Mouse (Mus musculus) MEL (cell line): ENCODE results near the gene Gpt2. TPM values are rescaled to one million over a fixed set of nuclear protein-coding genes. Genes with fewer than 3 reads are reported as not detected.

Experiments used
- DNase-seq: peaks from one replicate; pipeline ENCODE4 v3.0.0; 2011; ENCODE audit warnings: low read depth, low spot score
- H3K27ac ChIP-seq: 2 replicates; pipeline ENCODE4 v1.5.1; 2012; ENCODE audit warnings: low read depth, mild to moderate bottlenecking, control low read depth, low read length, moderate library complexity; ENCODE audit not compliant: control insufficient read depth
- H3K27me3 ChIP-seq, 2 experiments: fragments of 150-350 bp in 1 of 2; sonication (generic) in 1 of 2; 2 replicates each; pipeline ENCODE4 v1.6.1; 2012; ENCODE audit warnings: low read length in 2 of 2, mild to moderate bottlenecking in 2 of 2, improper control_type of control experiment in 1 of 2, moderate library complexity in 1 of 2; ENCODE audit not compliant: insufficient read depth in 2 of 2, control insufficient read depth in 1 of 2
- H3K36me3 ChIP-seq, 2 experiments: 2 replicates each; pipeline ENCODE4 v1.6.1; 2012 to 2014; ENCODE audit warnings: low read length in 2 of 2, improper control_type of control experiment in 1 of 2, inconsistent platforms in 1 of 2, mild to moderate bottlenecking in 1 of 2; ENCODE audit not compliant: insufficient read depth in 2 of 2, control insufficient read depth in 1 of 2
- H3K4me1 ChIP-seq, 2 experiments: fragments of 150-350 bp in 1 of 2; sonication (generic) in 1 of 2; 2 replicates each; pipeline ENCODE4 v1.6.1; 2012; ENCODE audit warnings: low read length in 2 of 2, improper control_type of control experiment in 1 of 2, mild to moderate bottlenecking in 1 of 2; ENCODE audit not compliant: insufficient read depth in 2 of 2, control insufficient read depth in 1 of 2
- H3K4me3 ChIP-seq, 2 experiments: fragments of 150-350 bp in 1 of 2; sonication (generic) in 1 of 2; 2 replicates each; pipeline ENCODE4 v1.5.1; 2012; ENCODE audit warnings: low read depth in 2 of 2, low read length in 2 of 2, mild to moderate bottlenecking in 2 of 2, moderate library complexity in 2 of 2, control low read depth in 1 of 2, improper control_type of control experiment in 1 of 2; ENCODE audit not compliant: control insufficient read depth in 1 of 2, insufficient read depth in 1 of 2
- H3K79me2 ChIP-seq: 2 replicates; pipeline ENCODE4 v1.6.1; 2012; ENCODE audit warnings: mild to moderate bottlenecking, low read length, moderate library complexity; ENCODE audit not compliant: control insufficient read depth, poor library complexity, insufficient read depth
- H3K9ac ChIP-seq: 2 replicates; pipeline ENCODE4 v1.6.1; 2012; ENCODE audit warnings: low read depth, mild to moderate bottlenecking, control low read depth, low read length, moderate library complexity; ENCODE audit not compliant: control insufficient read depth, poor library complexity, severe bottlenecking
- H3K9me3 ChIP-seq: fragments of 150-350 bp; sonication (generic); replicated peaks from 2 replicates; pipeline ENCODE4 v1.6.1; 2012; ENCODE audit warnings: mild to moderate bottlenecking, low read length, improper control_type of control experiment, moderate library complexity; ENCODE audit not compliant: insufficient read depth
- CHD2 ChIP-seq: IDR thresholded peaks from 2 replicates; pipeline ENCODE4 v1.6.1; 2011; ENCODE audit warnings: low read length, improper control_type of control experiment
- CTCF ChIP-seq, 3 experiments: IDR thresholded peaks in 2 of 3; conservative IDR thresholded peaks in 1 of 3; 2 replicates each; pipeline ENCODE4 v1.5.1; 2011 to 2012; ENCODE audit warnings: low read length in 3 of 3, low read depth in 2 of 3, mild to moderate bottlenecking in 2 of 3, improper control_type of control experiment in 1 of 3, inconsistent platforms in 1 of 3, mixed read lengths in 1 of 3, moderate library complexity in 1 of 3; ENCODE audit not compliant: control insufficient read depth in 1 of 3, insufficient read depth in 1 of 3, poor library complexity in 1 of 3, severe bottlenecking in 1 of 3
- ETS1 ChIP-seq: IDR thresholded peaks from 2 replicates; pipeline ENCODE4 v1.6.1; 2012; ENCODE audit warnings: low read depth, mild to moderate bottlenecking, inconsistent platforms, low read length, improper control_type of control experiment, moderate library complexity
- HCFC1 ChIP-seq: IDR thresholded peaks from 2 replicates; pipeline ENCODE4 v1.6.1; 2012; ENCODE audit warnings: low read depth, mild to moderate bottlenecking, inconsistent platforms, low read length, improper control_type of control experiment, moderate library complexity
- MAZ ChIP-seq: IDR thresholded peaks from 2 replicates; pipeline ENCODE4 v1.6.1; 2012; ENCODE audit warnings: low read depth, mild to moderate bottlenecking, inconsistent platforms, low read length, improper control_type of control experiment
- MXI1 ChIP-seq: IDR thresholded peaks from 2 replicates; pipeline ENCODE4 v1.6.1; 2011; ENCODE audit warnings: mild to moderate bottlenecking, low read depth, low read length, improper control_type of control experiment
- NELFE ChIP-seq: IDR thresholded peaks from 2 replicates; pipeline ENCODE4 v1.6.1; 2011; ENCODE audit warnings: low read depth, low read length, improper control_type of control experiment
- POLR2A ChIP-seq, 2 experiments: IDR thresholded peaks; 2 replicates each; pipeline ENCODE4 v1.6.1; 2011 to 2012; ENCODE audit warnings: low read length in 2 of 2, mild to moderate bottlenecking in 2 of 2, control low read depth in 1 of 2, improper control_type of control experiment in 1 of 2, low read depth in 1 of 2, moderate library complexity in 1 of 2; ENCODE audit not compliant: control insufficient read depth in 1 of 2, insufficient read depth in 1 of 2, poor library complexity in 1 of 2
- RAD21 ChIP-seq: IDR thresholded peaks from 2 replicates; pipeline ENCODE4 v1.6.1; 2011; ENCODE audit warnings: mild to moderate bottlenecking, low read depth, low read length, improper control_type of control experiment
- SMC3 ChIP-seq: IDR thresholded peaks from 2 replicates; pipeline ENCODE4 v1.6.1; 2011; ENCODE audit warnings: low read depth, low read length, improper control_type of control experiment
- TBP ChIP-seq: IDR thresholded peaks from 2 replicates; pipeline ENCODE4 v1.8.0; 2011; ENCODE audit warnings: low read depth, low read length, improper control_type of control experiment
- USF2 ChIP-seq, 2 experiments: IDR thresholded peaks; 2 replicates each; pipeline ENCODE4 v1.6.1; 2011 to 2012; ENCODE audit warnings: improper control_type of control experiment in 2 of 2, low read length in 2 of 2, borderline replicate concordance in 1 of 2, inconsistent platforms in 1 of 2, low read depth in 1 of 2, mild to moderate bottlenecking in 1 of 2; ENCODE audit not compliant: insufficient read depth in 1 of 2
- ZC3H11A ChIP-seq: IDR thresholded peaks from 2 replicates; pipeline ENCODE4 v1.6.1; 2012; ENCODE audit warnings: low read depth, mild to moderate bottlenecking, inconsistent platforms, low read length, improper control_type of control experiment
- polyA plus RNA-seq, 2 experiments: library from polyadenylated mRNA; stranded (reverse) in 1 of 2; unstranded in 1 of 2; fragments of >175 nt in 1 of 2; fragments of >200 nt in 1 of 2; gene quantifications; 2 replicates each; pipeline versions ENCODE4 v1.2.1 to v1.2.4; 2012; ENCODE audit warnings: low replicate concordance in 2 of 2, low read depth in 1 of 2; ENCODE audit not compliant: insufficient read length in 2 of 2, insufficient read depth in 1 of 2, missing spikeins in 1 of 2
- total RNA-seq: library from RNA; depleted of rRNA; stranded (reverse); fragments of 300-350 nt; gene quantifications from 2 replicates; pipeline ENCODE4 v1.2.3, GENCODE M21; 2012

The Gpt2 gene
- total and polyA plus RNA-seq, 3 experiments = 10.2 to 25.3 TPM; not detected in 1

DNA sequence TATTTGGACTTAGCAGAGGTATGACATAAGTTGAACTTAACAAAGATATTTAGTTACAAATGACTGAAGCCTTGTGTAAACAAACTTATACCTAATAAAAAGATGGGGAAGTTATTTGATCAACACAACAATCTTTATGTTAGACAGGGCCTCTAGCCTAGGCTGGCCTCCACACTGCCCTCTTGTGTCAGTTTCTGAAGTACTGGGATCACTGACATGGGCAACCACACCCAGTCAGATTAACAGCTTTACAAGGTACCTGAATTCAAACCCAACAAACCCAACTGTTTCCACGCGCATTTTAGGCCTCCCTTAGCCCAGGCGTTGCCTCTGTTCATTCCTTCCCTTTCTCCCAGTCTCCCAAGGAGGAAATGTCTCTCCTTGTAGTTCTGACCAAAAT, 31.0 kb upstream of the Gpt2 start:
- TF ChIP-seq NELFE (no peak), RAD21 (peak; percentile 37), ZC3H11A (0 out of 2 replicates have a peak, but pooled peaks have one; percentile 29), SMC3 (peak; percentile 72), CTCF (IDR thresholded peaks at IDR 0.05 in 2 of 3, conservative IDR thresholded peaks at IDR 0.05 in 1 of 3; ENCODE audit: control insufficient read depth in 1 of 3, insufficient read depth in 1 of 3, low read depth in 2 of 3, low read length in 3 of 3, poor library complexity in 1 of 3, severe bottlenecking in 1 of 3) (peak; percentile 57 to 74 (median 70))
- TF ChIP-seq, all 39 proteins: peak for 4
- H3K27ac ChIP-seq = no peak overlapping the region
- H3K36me3 ChIP-seq = no peaks in the 10 kb centered on the region
- no peak overlapping the region for H3K4me3 ChIP-seq
- H3K27me3 ChIP-seq = peaks cover 0 to 1% of the 10 kb centered on the region in 2 experiments; a peak in 2 of 4 replicates
- no peaks in the 10 kb centered on the region for H3K9me3 ChIP-seq
- peak; percentile 72 for DNase-seq
- no peaks in the 10 kb centered on the region for H3K4me1 ChIP-seq
- H3K9ac ChIP-seq = no peak overlapping the region
- no peaks in the 10 kb centered on the region for H3K79me2 ChIP-seq

GRCm38 (mm10) chr8:85462441-85462840, 29.9 kb upstream of the Gpt2 start:
- no peaks in the 10 kb centered on the region for H3K36me3 ChIP-seq
- H3K4me1 ChIP-seq = no peaks in the 10 kb centered on the region
- no peak for DNase-seq
- no peak overlapping the region for H3K9ac ChIP-seq
- TF ChIP-seq CHD2 (no peak), HCFC1 (no peak), MXI1 (no peak), POLR2A (IDR thresholded peaks at IDR 0.05; ENCODE audit: control insufficient read depth in 1 of 2, insufficient read depth in 1 of 2, low read depth in 1 of 2, low read length in 2 of 2, poor library complexity in 1 of 2) (no peak)
- TF ChIP-seq, all 39 proteins: peak for 0
- Histone ChIP-seq H3K27me3 (peaks cover 0 to 3% of the 10 kb centered on the region in 2 experiments; a peak in 2 of 4 replicates), H3K9me3 (no peaks in the 10 kb centered on the region), H3K4me3 (no peak overlapping the region), H3K27ac (no peak overlapping the region), H3K79me2 (no peaks in the 10 kb centered on the region)

DNA sequence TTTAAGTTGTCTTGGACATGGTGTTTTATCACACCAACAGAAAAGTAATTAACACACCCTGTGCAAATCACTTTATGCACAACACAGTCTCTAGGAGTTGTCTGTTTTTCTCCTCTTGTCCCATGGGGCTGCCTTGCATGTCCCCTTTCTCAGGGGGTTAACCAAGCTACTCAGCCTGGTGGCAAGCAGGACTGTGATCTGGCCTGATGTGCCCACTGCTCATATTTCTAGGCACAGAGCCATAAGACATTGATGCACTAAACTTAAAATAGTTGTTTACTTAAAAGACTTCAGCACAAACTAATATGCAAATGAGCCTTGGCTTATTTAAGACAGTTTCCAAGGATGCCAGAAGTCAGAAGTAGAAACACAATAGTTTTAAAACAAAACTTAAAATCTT, 28.1 kb upstream of the Gpt2 start:
- Histone ChIP-seq H3K36me3 (no peaks in the 10 kb centered on the region), H3K79me2 (no peaks in the 10 kb centered on the region), H3K27me3 (peaks cover 0 to 3% of the 10 kb centered on the region in 2 experiments; a peak in 2 of 4 replicates), H3K9me3 (no peaks in the 10 kb centered on the region), H3K4me3 (no peak overlapping the region)
- TF ChIP-seq RAD21 (no peak), USF2 (IDR thresholded peaks at IDR 0.05; ENCODE audit: borderline replicate concordance in 1 of 2, insufficient read depth in 1 of 2, low read depth in 1 of 2, low read length in 2 of 2) (no peak), MAZ (no peak), TBP (no peak), ETS1 (no peak)
- TF ChIP-seq, all 39 proteins: peak for 0
- Histone ChIP-seq H3K27ac (no peak overlapping the region), H3K9ac (no peak overlapping the region), H3K4me1 (no peaks in the 10 kb centered on the region)
- DNase-seq = no peak
